Mouse (Mus musculus): ENCODE results near the gene Ano2.

The Ano2 gene

DNA sequence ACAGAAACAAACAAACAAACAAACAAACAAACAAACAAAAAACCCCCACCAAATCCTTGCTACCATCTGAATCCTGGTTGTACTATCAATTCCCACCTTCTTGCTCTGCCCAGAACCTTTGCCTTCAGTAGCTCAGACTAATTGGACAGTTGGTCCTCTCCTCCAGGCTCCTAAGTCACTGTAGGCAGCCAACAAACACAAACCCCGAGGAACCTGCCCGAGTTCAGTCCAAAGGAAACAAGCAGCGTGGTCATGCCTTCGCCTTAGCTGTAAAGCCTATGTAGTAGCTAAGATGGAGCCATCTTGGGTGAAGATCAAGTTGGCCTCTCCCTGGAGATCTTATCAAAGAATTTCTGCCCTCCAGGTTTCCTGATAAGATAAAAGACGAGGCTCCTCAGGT is 362.9 kb downstream of the Ano2 start:
- DNase-seq (ENCODE audit: low read depth), result no peak

- no peak for DNase-seq (ENCODE audit: low read depth)
Observed at GRCm38 (mm10) chr6:126057706-126058105, 367.5 kb downstream of the Ano2 start.

GRCm38 (mm10) chr6:126080531-126080930 is 390.3 kb downstream of the Ano2 start:
- no peak for DNase-seq (ENCODE audit: low read depth)

- DNase-seq (ENCODE audit: low read depth), result no peak
Observed at GRCm38 (mm10) chr6:126086321-126086950, 396.2 kb downstream of the Ano2 start.

DNA sequence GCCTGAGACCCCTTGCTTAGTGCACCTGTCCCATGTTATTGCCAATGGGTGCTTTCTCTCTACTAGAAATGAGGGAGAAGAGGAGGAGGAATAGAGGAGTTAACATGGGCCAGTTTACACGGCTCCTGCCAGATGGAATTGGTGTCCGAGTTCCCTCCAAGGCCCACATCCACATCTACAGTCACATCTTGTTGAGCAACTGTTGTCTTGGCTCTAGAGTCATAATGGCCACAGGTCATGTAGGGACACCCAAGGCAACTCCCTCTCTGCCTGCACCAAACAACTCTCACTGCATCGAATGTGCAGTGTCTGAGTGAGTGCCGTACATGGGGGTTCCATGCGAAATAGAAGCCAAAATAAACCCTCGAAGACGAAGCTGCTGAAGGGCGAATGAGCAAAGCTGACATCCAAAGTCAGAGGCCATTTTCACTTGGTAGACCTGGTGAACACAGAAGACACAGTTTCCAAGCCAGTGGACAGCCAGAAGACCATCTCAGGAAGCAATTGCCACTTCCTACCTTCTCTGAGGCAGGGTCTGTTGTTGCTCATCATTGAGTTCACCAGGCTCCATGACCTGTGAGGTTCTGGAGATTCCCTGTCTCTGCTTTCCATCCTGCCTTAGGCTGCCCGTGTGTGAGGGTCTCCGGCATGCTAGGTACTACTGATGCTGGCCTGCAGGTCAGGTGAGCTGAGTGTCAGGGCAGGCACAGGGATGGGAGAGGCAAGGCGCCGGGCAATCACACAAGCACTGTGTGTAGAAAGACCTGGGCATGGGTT is 398.5 kb downstream of the Ano2 start:
- DNase-seq (ENCODE audit: low read depth), result no peak
